In the genomic region with DNA sequence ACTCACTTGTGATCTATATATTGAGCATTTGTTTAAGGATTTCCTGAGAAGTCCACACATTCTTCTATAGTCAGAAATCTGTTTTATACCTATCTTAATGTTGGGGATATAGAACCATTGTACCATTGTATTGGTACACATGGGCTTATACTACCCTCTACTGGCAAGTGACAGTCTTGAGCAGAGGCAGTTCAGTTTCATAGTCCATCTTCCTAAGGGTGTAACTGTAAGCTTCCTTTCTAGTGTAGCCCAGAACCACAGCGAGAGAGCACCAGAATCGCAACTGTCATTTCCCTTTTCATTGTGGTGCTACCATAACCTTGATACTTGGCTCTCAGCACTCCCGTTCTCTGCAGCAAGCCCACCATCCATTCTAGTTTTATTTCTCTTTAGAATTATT, we compare ENCODE assay signal across 8 mouse cellular contexts. TPM values are rescaled to one million over a fixed set of nuclear protein-coding genes. Genes with fewer than 3 reads are reported as not detected.
A peak's percentile ranks its signal among the peaks of the same experiment; 100 is the strongest.
DNase-seq lines count a peak whose midpoint lies in the region; ATAC-seq lines count a peak whose summit lies in the region.

No protein-coding gene starts in this region.

- no peak overlapping the region for H3K4me2 ChIP-seq in embryonic facial prominence, embryonic 14.5 days (ENCODE audit: low read depth, low read length)

- peak; percentile 47 for DNase-seq in gastrocnemius, adult 18-20 months (ENCODE audit: low spot score)
- no peak for DNase-seq in gastrocnemius, postnatal 25 days
- DNase-seq in 416B (ENCODE audit: low read depth): peak; percentile 81
- DNase-seq in embryonic facial prominence, embryonic 14.5 days (ENCODE audit: low spot score): peak; percentile 79
- DNase-seq in kidney, adult 9 months: peak; percentile 74
- DNase-seq in lung, postnatal 36 days: peak; percentile 61
- no peak for DNase-seq in urinary bladder, postnatal 25 days (ENCODE audit: low spot score)

- H3K27ac ChIP-seq in embryonic facial prominence, embryonic 14.5 days (replicated peaks; ENCODE audit: low read depth, low read length): no peak overlapping the region

- no peaks in the 10 kb centered on the region for H3K4me1 ChIP-seq in embryonic facial prominence, embryonic 14.5 days (ENCODE audit: control insufficient read depth, insufficient read depth, low read length)

- ATAC-seq in activated CD4-positive, CD25-positive, alpha-beta regulatory T cell, adult 4 months: peak; percentile 63
- ATAC-seq in embryonic facial prominence, embryonic 14.5 days (ENCODE audit: low read depth): peak; percentile 79

- H3K36me3 ChIP-seq in embryonic facial prominence, embryonic 14.5 days (ENCODE audit: control insufficient read depth, insufficient read depth, low read length): no peaks in the 10 kb centered on the region

- H3K27me3 ChIP-seq in embryonic facial prominence, embryonic 14.5 days (replicated peaks; ENCODE audit: control insufficient read depth, insufficient read depth, low read length): no peaks in the 10 kb centered on the region

- H3K9ac ChIP-seq in embryonic facial prominence, embryonic 14.5 days (ENCODE audit: low read depth, low read length): no peak overlapping the region

- no peak overlapping the region for H3K4me3 ChIP-seq in embryonic facial prominence, embryonic 14.5 days (ENCODE audit: low read depth, low read length)

- WGBS in embryonic facial prominence, embryonic 14.5 days: 74% methylated on average over 3 of the region's 3 CpGs

- H3K9me3 ChIP-seq in embryonic facial prominence, embryonic 14.5 days (ENCODE audit: control insufficient read depth, low read length): no peaks in the 10 kb centered on the region

RNA-seq across cellular contexts. Expression of a gene that starts 36.8 kb away (rescaled TPM):
- not detected for total RNA-seq in gastrocnemius, adult 18-20 months (2021)
- under 1 TPM in 1 of 2 experiments, not detected in 1; 0.13 TPM for total RNA-seq in gastrocnemius, postnatal 25 days (2021)
- under 1 TPM in 1 of 2 experiments, not detected in 1; 0.22 TPM for polyA plus RNA-seq in activated CD4-positive, CD25-positive, alpha-beta regulatory T cell, adult 4 months (2017; shearing (Covaris generic))
- 1.0 and 1.2 TPM in 2 replicates for polyA plus RNA-seq in embryonic facial prominence, embryonic 14.5 days (2014; fragmentation: Nextera tagmentation; extraction: Ambion mirVana)

Comparison
In these comparisons a context has a peak if more than half of its experiments do, and no peak if none do; other contexts are left out.
1. DNase-seq: peak in gastrocnemius, adult 18-20 months (single experiment), 416B (single experiment), embryonic facial prominence, embryonic 14.5 days (single experiment), kidney, adult 9 months (single experiment) and lung, postnatal 36 days (single experiment); none in gastrocnemius, postnatal 25 days (single experiment) and urinary bladder, postnatal 25 days (single experiment).